Mouse (Mus musculus) cerebellum, adult 18-20 months (tissue): ENCODE measurements at regions not wholly inside any gene's neighbourhood (a gene's known extent, or its start where the extent isn't known, plus 50 kb on each side); places are given as distances from the start of the nearest gene placed in this dataset.

Source experiments
- DNase-seq, 2 experiments: peaks; one replicate each; pipeline ENCODE4 v3.0.0; 2021

- DNase-seq = no peak
Observed at GRCm38 (mm10) chr8:109156016-109156415, 337.8 kb upstream of the Pmfbp1 start.

- no peak for DNase-seq
Observed at GRCm38 (mm10) chr8:109172701-109173100, 321.1 kb upstream of the Pmfbp1 start.

GRCm38 (mm10) chr8:109185558-109186198, 308.1 kb upstream of the Pmfbp1 start:
- DNase-seq = peak; percentile 6 to 8

- no peak for DNase-seq
Observed at GRCm38 (mm10) chr8:109187617-109188016, 306.2 kb upstream of the Pmfbp1 start.

- DNase-seq = no peak
Observed at GRCm38 (mm10) chr8:109214247-109214646, 279.6 kb upstream of the Pmfbp1 start.

- no peak for DNase-seq
Observed at GRCm38 (mm10) chr8:109216318-109216717, 277.5 kb upstream of the Pmfbp1 start.

- no peak for DNase-seq
Observed at GRCm38 (mm10) chr8:109217326-109217725, 276.5 kb upstream of the Pmfbp1 start.

- DNase-seq = no peak
Observed at GRCm38 (mm10) chr8:109232281-109233234, 261.3 kb upstream of the Pmfbp1 start.

- DNase-seq = no peak
Observed at GRCm38 (mm10) chr8:109245526-109245925, 248.3 kb upstream of the Pmfbp1 start.

GRCm38 (mm10) chr8:109247875-109248274, 246.0 kb upstream of the Pmfbp1 start:
- no peak for DNase-seq

- no peak for DNase-seq
Observed at GRCm38 (mm10) chr8:109248356-109248755, 245.5 kb upstream of the Pmfbp1 start.

- DNase-seq = no peak
Observed at GRCm38 (mm10) chr8:109249256-109249655, 244.6 kb upstream of the Pmfbp1 start.

GRCm38 (mm10) chr8:109249691-109250090, 244.1 kb upstream of the Pmfbp1 start:
- DNase-seq = no peak

- DNase-seq = no peak
Observed at GRCm38 (mm10) chr8:109250551-109250950, 243.3 kb upstream of the Pmfbp1 start.

GRCm38 (mm10) chr8:109251360-109251798, 242.4 kb upstream of the Pmfbp1 start:
- peak in 1 of 2 experiments; percentile 7 for DNase-seq

GRCm38 (mm10) chr8:109252404-109252803, 241.4 kb upstream of the Pmfbp1 start:
- DNase-seq = no peak

- peak in 1 of 2 experiments; percentile 7 for DNase-seq
Observed at GRCm38 (mm10) chr8:109279129-109279528, 214.7 kb upstream of the Pmfbp1 start.

- no peak for DNase-seq
Observed at GRCm38 (mm10) chr8:109280540-109280939, 213.3 kb upstream of the Pmfbp1 start.

GRCm38 (mm10) chr8:109281598-109281997, 212.2 kb upstream of the Pmfbp1 start:
- DNase-seq = no peak

- no peak for DNase-seq
Observed at GRCm38 (mm10) chr8:109310670-109311386, 183.0 kb upstream of the Pmfbp1 start.

- no peak for DNase-seq
Observed at GRCm38 (mm10) chr8:109311484-109312210, 182.2 kb upstream of the Pmfbp1 start.

GRCm38 (mm10) chr8:109312731-109313130, 181.1 kb upstream of the Pmfbp1 start:
- DNase-seq = no peak

GRCm38 (mm10) chr8:109320955-109321354, 172.9 kb upstream of the Pmfbp1 start:
- no peak for DNase-seq
